Mouse (Mus musculus) ZHBTc4 (cell line): ENCODE data around the gene Coro1c.
A peak's percentile ranks its signal among the peaks of the same experiment; 100 is the strongest.

Source experiments
- DNase-seq: peaks from one replicate; pipeline ENCODE4 v3.0.0-alpha.2; 2011; ENCODE audit warnings: low read depth, low spot score

Coro1c gene

GRCm38 (mm10) chr5:113884750-113885149, 23.8 kb downstream of the Coro1c start:
- DNase-seq = no peak

GRCm38 (mm10) chr5:113883384-113883771, 25.2 kb downstream of the Coro1c start:
- no peak for DNase-seq

- no peak for DNase-seq
Measured at GRCm38 (mm10) chr5:113882566-113883383, 25.8 kb downstream of the Coro1c start.

- peak; percentile 82 for DNase-seq
Measured at GRCm38 (mm10) chr5:113881136-113881535, 27.4 kb downstream of the Coro1c start.

GRCm38 (mm10) chr5:113878943-113879617, 29.5 kb downstream of the Coro1c start:
- DNase-seq = no peak

- no peak for DNase-seq
Measured at GRCm38 (mm10) chr5:113877565-113877964, 31.0 kb downstream of the Coro1c start.

GRCm38 (mm10) chr5:113876176-113876575, 32.4 kb downstream of the Coro1c start:
- no peak for DNase-seq

- no peak for DNase-seq
Measured at GRCm38 (mm10) chr5:113875625-113876024, 32.9 kb downstream of the Coro1c start.

- no peak for DNase-seq
Measured at GRCm38 (mm10) chr5:113874063-113875024, 34.2 kb downstream of the Coro1c start.

- DNase-seq = peak; percentile 92
Measured at GRCm38 (mm10) chr5:113872936-113873912, 35.3 kb downstream of the Coro1c start.

- no peak for DNase-seq
Measured at GRCm38 (mm10) chr5:113871903-113872548, 36.5 kb downstream of the Coro1c start.

GRCm38 (mm10) chr5:113870393-113871040, 38.0 kb downstream of the Coro1c start:
- no peak for DNase-seq

GRCm38 (mm10) chr5:113869132-113869531, 39.4 kb downstream of the Coro1c start:
- DNase-seq = no peak

GRCm38 (mm10) chr5:113864992-113865391, 43.6 kb downstream of the Coro1c start:
- DNase-seq = no peak

GRCm38 (mm10) chr5:113863994-113864393, 44.6 kb downstream of the Coro1c start:
- DNase-seq = peak; percentile 82

GRCm38 (mm10) chr5:113862418-113862817, 46.1 kb downstream of the Coro1c start:
- DNase-seq = no peak

GRCm38 (mm10) chr5:113861294-113861693, 47.3 kb downstream of the Coro1c start:
- DNase-seq = peak; percentile 80

- no peak for DNase-seq
Measured at GRCm38 (mm10) chr5:113858971-113859370, 49.6 kb downstream of the Coro1c start.

GRCm38 (mm10) chr5:113858550-113858949, 50.0 kb downstream of the Coro1c start:
- DNase-seq = no peak

GRCm38 (mm10) chr5:113857631-113858030, 50.9 kb downstream of the Coro1c start:
- DNase-seq = no peak
